Mouse (Mus musculus) forebrain, embryonic 16.5 days (tissue): ENCODE data around the gene Slc25a28. TPM values are rescaled to one million over a fixed set of nuclear protein-coding genes. Genes with fewer than 3 reads are reported as not detected.
A peak's percentile ranks its signal among the peaks of the same experiment; 100 is the strongest.

Experiments used
- ATAC-seq: fragments of 200-750 bp; cut with Nextera tagmentation; 2 replicates; pipeline ENCODE4 v1.8.0; 2017; ENCODE audit warnings: mild to moderate bottlenecking, moderate library complexity
- H3K27ac ChIP-seq: fragments of 300-500 bp; sonication (generic); 2 replicates; pipeline ENCODE4 v1.5.1; 2014; ENCODE audit warnings: low read length, control low read depth
- H3K27me3 ChIP-seq: fragments of 300-500 bp; sonication (generic); replicated peaks from 2 replicates; pipeline ENCODE4 v1.6.1; 2014; ENCODE audit warnings: low read length; ENCODE audit not compliant: control insufficient read depth, insufficient read depth
- H3K36me3 ChIP-seq: fragments of 300-500 bp; sonication (generic); 2 replicates; pipeline ENCODE4 v1.6.1; 2014; ENCODE audit not compliant: control insufficient read depth, insufficient read depth
- H3K4me1 ChIP-seq: fragments of 300-500 bp; sonication (generic); replicated peaks from 2 replicates; pipeline ENCODE4 v1.6.1; 2014; ENCODE audit warnings: low read length; ENCODE audit not compliant: control insufficient read depth, insufficient read depth
- H3K4me2 ChIP-seq: fragments of 300-500 bp; sonication (generic); 2 replicates; pipeline ENCODE4 v1.6.1; 2014; ENCODE audit warnings: mild to moderate bottlenecking, low read length, control low read depth
- H3K4me3 ChIP-seq: fragments of 300-500 bp; sonication (generic); replicated peaks from 2 replicates; pipeline ENCODE4 v1.5.1; 2014; ENCODE audit warnings: mild to moderate bottlenecking, low read length, control low read depth
- H3K9ac ChIP-seq: fragments of 300-500 bp; sonication (generic); replicated peaks from 2 replicates; pipeline ENCODE4 v1.6.1; 2014; ENCODE audit warnings: low read depth, low read length, control low read depth
- H3K9me3 ChIP-seq: fragments of 300-500 bp; sonication (generic); 2 replicates; pipeline ENCODE4 v1.6.1; 2016; ENCODE audit warnings: low read length; ENCODE audit not compliant: control insufficient read depth
- WGBS: fragments of 180-500 bp; shearing (Covaris S2); extraction: QIAGEN DNeasy Blood & Tissue Kit; methylation state at CpG from one replicate; pipeline ENCODE4 v1.1.7; 2014; 5-methylcytosine and 5-hydroxymethylcytosine counted together
- polyA plus RNA-seq: library from polyadenylated mRNA; unstranded; fragments of >200 nt; fragmentation: Nextera tagmentation; extraction: Ambion mirVana; gene quantifications from 2 replicates; pipeline ENCODE4 v1.2.1, GENCODE M21; 2015

Gene Slc25a28
- polyA plus RNA-seq, 1 experiment from 2014 or later = 15.6 TPM

DNA sequence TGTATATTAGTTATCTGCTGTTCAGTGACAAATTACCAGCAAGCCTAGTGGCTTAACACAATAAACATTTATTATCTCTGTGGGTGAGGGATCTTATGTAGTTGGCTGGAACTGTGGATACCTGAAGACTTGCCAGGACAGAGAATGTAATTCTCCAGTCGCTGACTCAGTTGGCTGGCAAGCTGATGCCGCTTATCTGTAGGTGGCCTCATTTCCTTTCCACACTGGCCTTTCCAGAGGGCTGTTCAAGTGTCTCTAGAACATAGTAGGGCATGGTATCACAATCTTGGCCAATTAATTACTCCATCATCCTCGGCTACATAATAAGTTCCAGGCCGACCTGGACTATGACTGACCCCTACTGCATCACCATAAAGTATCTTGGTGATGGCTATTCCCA is 6.9 kb upstream of the Slc25a28 start:
- no peak overlapping the region for H3K9ac ChIP-seq
- ATAC-seq = no peak
- H3K27ac ChIP-seq = no peak overlapping the region
- 91% methylated on average over 4 of the region's 4 CpGs for WGBS
- no peaks in the 10 kb centered on the region for H3K36me3 ChIP-seq
- H3K4me2 ChIP-seq = no peak overlapping the region
- H3K4me1 ChIP-seq = peaks cover under 1% of the 10 kb centered on the region; the same call in 1 of the 2 replicates
- H3K4me3 ChIP-seq = no peak overlapping the region
- no peaks in the 10 kb centered on the region for H3K9me3 ChIP-seq
- no peaks in the 10 kb centered on the region for H3K27me3 ChIP-seq

DNA sequence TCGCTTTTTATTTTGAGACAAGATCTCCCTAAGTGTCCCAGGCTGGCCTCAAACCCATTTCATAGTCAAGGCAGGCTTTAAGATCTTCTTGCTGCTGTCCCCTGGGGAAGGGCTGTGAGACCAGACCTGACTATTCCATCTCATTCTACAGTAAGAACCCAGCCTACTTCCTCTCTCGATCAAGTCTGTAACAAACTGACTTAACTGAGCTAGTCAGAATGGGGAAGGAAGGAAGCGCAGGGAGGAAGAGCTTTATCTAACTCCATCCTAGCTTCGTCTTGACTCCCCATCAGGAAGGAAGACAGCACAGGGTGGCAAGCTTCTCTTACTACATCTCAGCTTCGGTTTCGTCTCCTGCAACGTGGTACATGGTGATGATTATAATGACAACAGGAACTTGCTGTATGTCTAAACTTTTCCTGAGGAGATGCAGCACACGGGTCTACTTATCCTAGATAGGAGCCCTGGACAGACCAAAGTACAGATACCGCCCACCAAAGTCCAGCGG is 4.8 kb upstream of the Slc25a28 start:
- H3K4me3 ChIP-seq = no peak overlapping the region
- H3K27me3 ChIP-seq = no peaks in the 10 kb centered on the region
- no peak for ATAC-seq
- peaks cover 7% of the 10 kb centered on the region for H3K4me1 ChIP-seq
- H3K27ac ChIP-seq = no peak overlapping the region
- H3K9ac ChIP-seq = no peak overlapping the region
- H3K36me3 ChIP-seq = no peaks in the 10 kb centered on the region
- no peaks in the 10 kb centered on the region for H3K9me3 ChIP-seq
- 89% methylated on average over 10 of the region's 10 CpGs for WGBS
- H3K4me2 ChIP-seq = no peak overlapping the region

- Histone ChIP-seq H3K4me1 (peaks cover 12% of the 10 kb centered on the region), H3K4me2 (no peak overlapping the region), H3K27me3 (no peaks in the 10 kb centered on the region), H3K9ac (no peak overlapping the region), H3K36me3 (no peaks in the 10 kb centered on the region), H3K9me3 (no peaks in the 10 kb centered on the region), H3K4me3 (no peak overlapping the region), H3K27ac (no peak overlapping the region)
- WGBS = 85% methylated on average over 8 of the region's 8 CpGs
- no peak for ATAC-seq
These were observed 3.9 kb upstream of the Slc25a28 start for GRCm38 (mm10) chr19:43678467-43679003.

- H3K27ac ChIP-seq = peak overlapping the region; percentile 97
- H3K4me1 ChIP-seq = peaks cover 19% of the 10 kb centered on the region
- H3K9me3 ChIP-seq = no peaks in the 10 kb centered on the region
- H3K36me3 ChIP-seq = no peaks in the 10 kb centered on the region
- H3K4me2 ChIP-seq = peak overlapping the region; percentile 83
- ATAC-seq = no peak; the same call in 1 of the 2 replicates
- peak overlapping the region; percentile 70 for H3K9ac ChIP-seq
- H3K27me3 ChIP-seq = no peaks in the 10 kb centered on the region
- under 1% methylated on average over 43 of the region's 43 CpGs for WGBS
- H3K4me3 ChIP-seq = peak overlapping the region; percentile 83
These were observed 1.1 kb upstream of the Slc25a28 start for GRCm38 (mm10) chr19:43675525-43676400.

DNA sequence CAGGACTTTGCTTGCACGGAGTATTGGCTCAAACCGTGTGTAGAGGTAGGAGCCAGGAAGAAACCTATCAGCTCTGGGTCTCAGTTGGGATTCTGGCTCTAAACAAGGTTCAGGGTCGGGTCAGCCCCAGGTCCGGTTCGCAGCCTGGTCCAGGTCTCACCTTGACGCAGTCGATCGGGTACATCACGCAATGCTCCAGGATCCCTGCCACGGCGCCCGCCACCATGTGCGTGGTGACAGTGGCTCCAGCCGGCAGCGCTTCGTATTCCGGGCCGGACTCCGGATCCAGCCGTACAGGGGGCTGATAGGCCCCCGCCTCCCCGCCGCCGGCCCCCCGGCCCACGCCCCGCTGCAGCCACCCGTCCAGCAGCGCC is 378 bp downstream of the Slc25a28 start:
- peaks cover 19% of the 10 kb centered on the region for H3K4me1 ChIP-seq
- peak overlapping the region; percentile 83 for H3K4me3 ChIP-seq
- peak overlapping the region; percentile 69 for H3K27ac ChIP-seq
- 0% methylated on average over 24 of the region's 29 CpGs for WGBS
- H3K27me3 ChIP-seq = no peaks in the 10 kb centered on the region
- no peaks in the 10 kb centered on the region for H3K9me3 ChIP-seq
- peak overlapping the region; percentile 76 for H3K4me2 ChIP-seq
- no peak; the same call in 1 of the 2 replicates for ATAC-seq
- H3K9ac ChIP-seq = peak overlapping the region; percentile 91
- no peaks in the 10 kb centered on the region for H3K36me3 ChIP-seq

DNA sequence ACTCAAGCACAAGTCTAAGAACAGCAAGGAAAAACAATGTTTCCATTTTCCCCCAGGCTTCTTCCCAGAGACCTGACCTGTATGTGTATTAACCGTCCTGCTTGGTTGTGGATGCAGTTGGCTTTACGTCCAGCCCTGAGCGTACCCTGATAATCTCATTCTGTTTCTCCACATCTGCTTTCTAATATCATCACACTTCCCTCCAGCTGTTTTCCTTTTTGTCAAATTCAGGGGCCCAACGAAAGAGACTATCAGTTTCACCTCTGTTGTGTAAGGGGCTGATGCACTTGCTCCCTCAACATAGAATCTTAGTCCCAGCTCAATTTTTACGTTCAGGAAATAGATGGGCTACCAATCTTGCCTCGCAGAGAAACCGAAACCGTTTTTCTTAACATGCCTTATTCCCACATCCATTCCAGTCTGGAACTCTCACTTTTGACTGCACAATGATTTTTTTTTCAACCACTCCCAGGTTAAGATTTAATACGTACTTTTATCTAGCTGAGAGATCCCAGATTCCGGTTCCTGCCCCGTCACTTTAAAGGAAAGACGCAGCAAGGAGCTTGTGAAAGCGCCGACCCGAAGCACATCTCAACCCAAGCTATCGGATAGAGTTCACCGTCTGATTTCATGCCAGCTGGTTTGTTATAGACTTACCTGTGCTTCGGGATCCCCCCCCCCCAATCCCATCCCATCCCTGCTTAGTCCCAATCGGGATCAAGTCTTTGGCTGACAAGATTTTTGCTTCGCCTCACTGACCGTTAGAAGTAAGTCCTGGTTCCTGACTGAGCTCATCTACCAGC is 967 bp downstream of the Slc25a28 start:
- H3K27ac ChIP-seq = no peak overlapping the region

DNA sequence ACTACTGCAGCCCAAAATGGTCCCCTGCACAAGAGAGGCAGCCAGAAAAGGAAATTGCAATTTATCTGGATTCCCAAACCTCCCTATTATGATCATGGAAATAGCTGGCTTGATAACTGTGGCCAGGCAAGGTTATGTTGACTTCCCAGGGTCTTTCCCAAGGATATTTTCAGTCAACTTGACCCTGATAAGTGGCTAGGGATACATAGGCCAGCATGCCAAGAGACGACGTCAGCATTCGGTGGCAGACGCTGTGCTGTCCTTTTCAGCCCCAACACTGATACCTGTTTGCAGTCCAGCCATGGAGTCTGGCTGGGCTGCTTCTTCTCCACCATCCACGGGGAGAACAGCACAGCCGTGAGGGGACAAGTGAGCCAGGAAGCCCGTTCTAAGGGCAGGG is 3.6 kb downstream of the Slc25a28 start:
- Histone ChIP-seq H3K4me1 (peaks cover 16% of the 10 kb centered on the region), H3K36me3 (no peaks in the 10 kb centered on the region), H3K4me2 (no peak overlapping the region), H3K27me3 (no peaks in the 10 kb centered on the region), H3K4me3 (no peak overlapping the region), H3K27ac (no peak overlapping the region), H3K9me3 (no peaks in the 10 kb centered on the region), H3K9ac (no peak overlapping the region)
- WGBS = 84% methylated on average over 7 of the region's 7 CpGs
- no peak for ATAC-seq

More for the DNA sequence above, 967 bp downstream of the Slc25a28 start:
- Histone ChIP-seq H3K4me1 (peaks cover 19% of the 10 kb centered on the region), H3K9ac (peak overlapping the region; percentile 91), H3K4me3 (peak overlapping the region; percentile 83), H3K9me3 (no peaks in the 10 kb centered on the region), H3K4me2 (peak overlapping the region; percentile 76), H3K27me3 (no peaks in the 10 kb centered on the region), H3K36me3 (no peaks in the 10 kb centered on the region)
- no peak for ATAC-seq
- WGBS = 9% methylated on average over 21 of the region's 21 CpGs

GRCm38 (mm10) chr19:43669136-43669759 is 5.4 kb downstream of the Slc25a28 start:
- Histone ChIP-seq H3K9me3 (no peaks in the 10 kb centered on the region), H3K4me1 (peaks cover 14% of the 10 kb centered on the region), H3K27ac (no peak overlapping the region), H3K27me3 (no peaks in the 10 kb centered on the region), H3K9ac (no peak overlapping the region), H3K4me3 (no peak overlapping the region), H3K4me2 (no peak overlapping the region), H3K36me3 (no peaks in the 10 kb centered on the region)
- ATAC-seq = no peak
- 61% methylated on average over 8 of the region's 8 CpGs for WGBS
